ENCODE assay signal across 11 mouse cellular contexts in genomic region chr4:129709486-129710129, GRCm38 (mm10). TPM values are rescaled to one million over a fixed set of nuclear protein-coding genes. Genes with fewer than 3 reads are reported as not detected.
DNase-seq lines count a peak whose midpoint lies in the region; ATAC-seq and TF ChIP-seq lines count a peak whose summit lies in the region.
"Had no signal": no experiment of that assay in that cellular context is flagged by ENCODE, and none has a peak within 500 bp of the region (broad histone marks: within the 10 kb centered on the region; RNA-seq: fewer than 3 reads in every experiment).

No protein-coding gene starts in this region.

- H3K4me3 ChIP-seq in hindbrain, embryonic 16.5 days (ENCODE audit: low read length) = no peak overlapping the region

- peak overlapping the region; percentile 45 for H3K27ac ChIP-seq in hindbrain, embryonic 16.5 days (ENCODE audit: low read depth, low read length)

- H3K36me3 ChIP-seq in hindbrain, embryonic 16.5 days (ENCODE audit: control insufficient read depth, insufficient read depth, low read length) = peaks cover 42% of the 10 kb centered on the region

- peaks cover 3% of the 10 kb centered on the region for H3K4me1 ChIP-seq in hindbrain, embryonic 16.5 days (ENCODE audit: control insufficient read depth, insufficient read depth, low read depth, low read length)

- no peak overlapping the region for H3K9ac ChIP-seq in hindbrain, embryonic 16.5 days (ENCODE audit: low read depth, low read length)
- H3K9ac ChIP-seq: liver, postnatal 0 days had no signal

- TF ChIP-seq CTCF in brain, embryonic 14.5 days (IDR thresholded peaks at IDR 0.05; ENCODE audit: borderline replicate concordance, extremely low read depth, insufficient read depth, insufficient read length) = no peak

- H3K9me3 ChIP-seq in hindbrain, embryonic 16.5 days (ENCODE audit: control insufficient read depth, low read length) = no peaks in the 10 kb centered on the region
- H3K9me3 ChIP-seq: G1E had no signal

- DNase-seq in kidney, postnatal 10 days = peak; percentile 71
- DNase-seq in kidney, adult 9 months = no peak
- peak; percentile 73 for DNase-seq in brain, adult 2 months (ENCODE audit: low read depth, low spot score)
- peak; percentile 87 for DNase-seq in brain, embryonic 14.5 days (ENCODE audit: low read depth)
- no peak for DNase-seq in right cerebral cortex, postnatal 4 days
- no peak for DNase-seq in spleen, postnatal 36 days (ENCODE audit: low spot score in 2 of 2)
- DNase-seq in kidney, adult 11 months = no peak
- DNase-seq: cerebellum, adult 9-10 months; liver, postnatal 0 days had no signal

- H3K4me2 ChIP-seq in hindbrain, embryonic 16.5 days (ENCODE audit: low read length) = no peak overlapping the region

- TF ChIP-seq POLR2A in brain, embryonic 14.5 days (IDR thresholded peaks at IDR 0.05; ENCODE audit: borderline replicate concordance, extremely low read depth, insufficient read depth, insufficient read length, poor library complexity, severe bottlenecking) = no peak

- WGBS in hindbrain, embryonic 16.5 days = 50% methylated on average over 8 of the region's 8 CpGs

- H3K27me3 ChIP-seq in hindbrain, embryonic 16.5 days (replicated peaks; ENCODE audit: control insufficient read depth, insufficient read depth, low read length) = no peaks in the 10 kb centered on the region

- ATAC-seq in hindbrain, embryonic 16.5 days = peak; percentile 78
- ATAC-seq: liver, postnatal 0 days had no signal

RNA-seq across cellular contexts. Expression of gene Tmem39b, which starts 13.0 kb away (rescaled TPM):
- 63.6 and 81.2 TPM in 2 replicates for polyA plus RNA-seq in brain, embryonic 14.5 days (2012; rRNA removed)
- polyA plus RNA-seq in hindbrain, embryonic 16.5 days (2015; fragmentation: Nextera tagmentation; extraction: Ambion mirVana) = 12.7 and 14.8 TPM in 2 replicates

RNA-seq across cellular contexts. Expression of gene Khdrbs1, which starts 32.5 kb away (rescaled TPM):
- polyA plus RNA-seq in brain, embryonic 14.5 days (2012; rRNA removed) = 68.2 and 117 TPM in 2 replicates
- polyA plus RNA-seq in hindbrain, embryonic 16.5 days (2015; fragmentation: Nextera tagmentation; extraction: Ambion mirVana) = 96.3 and 104 TPM in 2 replicates

RNA-seq across cellular contexts. Expression of gene Kpna6, which starts 37.0 kb away (rescaled TPM):
- polyA plus RNA-seq in brain, embryonic 14.5 days (2012; rRNA removed) = 39.8 and 41.7 TPM in 2 replicates
- polyA plus RNA-seq in hindbrain, embryonic 16.5 days (2015; fragmentation: Nextera tagmentation; extraction: Ambion mirVana) = 18.2 and 20.3 TPM in 2 replicates

Comparison
In these comparisons a context has a peak if more than half of its experiments do, and no peak if none do; other contexts are left out.
1. DNase-seq: peak in kidney, postnatal 10 days (single experiment), brain, adult 2 months (single experiment) and brain, embryonic 14.5 days (single experiment); none in kidney, adult 9 months (single experiment), right cerebral cortex, postnatal 4 days (single experiment), spleen, postnatal 36 days (0 of 2) and kidney, adult 11 months (single experiment).